Mouse (Mus musculus) kidney, adult 2 months (tissue): ENCODE data around the gene Synm.

Source experiments
- CTCF ChIP-seq: fragments of 200-500 bp; conservative IDR thresholded peaks from 2 replicates; pipeline ENCODE4 v1.5.1; 2011; ENCODE audit warnings: low read depth, mild to moderate bottlenecking, control low read depth, low read length, moderate library complexity, mixed read lengths; ENCODE audit not compliant: insufficient read depth, insufficient read length
- POLR2A ChIP-seq: fragments of 200-500 bp; IDR thresholded peaks from one replicate; pipeline ENCODE4 v1.6.1; 2011; ENCODE audit warnings: low read depth, low read length, control low read depth

DNA sequence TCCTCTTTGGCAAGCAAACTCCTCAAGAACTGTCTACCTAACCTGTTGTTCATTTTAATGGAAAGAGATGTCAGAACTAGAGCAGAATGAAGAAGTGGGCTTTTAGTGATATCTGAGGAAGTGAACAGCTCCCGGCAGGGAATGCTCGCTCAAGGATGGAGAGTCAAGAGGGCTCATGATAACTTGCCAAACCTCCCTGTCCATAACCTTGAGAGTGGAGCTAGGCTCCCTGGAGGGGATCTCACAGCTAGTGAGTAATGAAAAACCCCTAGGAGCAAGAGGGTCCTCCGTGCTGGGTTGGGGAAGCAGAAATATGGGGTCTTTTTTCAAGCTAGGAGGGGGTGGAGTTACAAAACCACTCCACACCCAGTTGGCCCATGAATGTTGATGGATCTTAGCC lies 4.1 kb upstream of the Synm start:
- TF ChIP-seq POLR2A, result no peak
- TF ChIP-seq CTCF, result no peak
